Mouse (Mus musculus): ENCODE measurements at regions not wholly inside any gene's neighbourhood (a gene's known extent, or its start where the extent isn't known, plus 50 kb on each side); places are given as distances from the start of the nearest gene placed in this dataset.

- Histone ChIP-seq H3K4me1 (peaks cover 49% of the 10 kb centered on the region), H3K9me3 (replicated peaks) (no peaks in the 10 kb centered on the region), H3K27me3 (ENCODE audit: low read depth, poor library complexity, severe bottlenecking) (no peaks in the 10 kb centered on the region), H3K4me3 (no peak overlapping the region), H3K36me3 (no peaks in the 10 kb centered on the region), H3K27ac (no peak overlapping the region)
- 87% methylated on average over 2 of the region's 2 CpGs for WGBS
- no peak for DNase-seq (ENCODE audit: low spot score)
These were observed 58.3 kb upstream of the Ccdc39 start for GRCm38 (mm10) chr3:33902431-33902830.

GRCm38 (mm10) chr3:33903326-33903725 lies 59.2 kb upstream of the Ccdc39 start:
- H3K36me3 ChIP-seq, result no peaks in the 10 kb centered on the region
- H3K4me1 ChIP-seq, result peaks cover 58% of the 10 kb centered on the region
- DNase-seq (ENCODE audit: low spot score), result peak; percentile 50
- no peaks in the 10 kb centered on the region for H3K27me3 ChIP-seq (ENCODE audit: low read depth, poor library complexity, severe bottlenecking)
- no peaks in the 10 kb centered on the region for H3K9me3 ChIP-seq (replicated peaks)
- WGBS, result 67% methylated on average over 8 of the region's 8 CpGs
- peak overlapping the region; percentile 48; the same call in 1 of the 2 replicates for H3K27ac ChIP-seq
- no peak overlapping the region for H3K4me3 ChIP-seq

GRCm38 (mm10) chr3:33903816-33904215 lies 59.7 kb upstream of the Ccdc39 start:
- no peaks in the 10 kb centered on the region for H3K27me3 ChIP-seq (ENCODE audit: low read depth, poor library complexity, severe bottlenecking)
- WGBS, result 62% methylated on average over 4 of the region's 4 CpGs

GRCm38 (mm10) chr3:33904854-33905678 lies 61.0 kb upstream of the Ccdc39 start:
- DNase-seq (ENCODE audit: low spot score), result peak; percentile 47

More at GRCm38 (mm10) chr3:33903816-33904215, 59.7 kb upstream of the Ccdc39 start:
- peaks cover 62% of the 10 kb centered on the region for H3K4me1 ChIP-seq
- H3K9me3 ChIP-seq (replicated peaks), result no peaks in the 10 kb centered on the region
- H3K36me3 ChIP-seq, result no peaks in the 10 kb centered on the region
- peak overlapping the region; percentile 48 for H3K27ac ChIP-seq
- no peak for DNase-seq (ENCODE audit: low spot score)
- no peak overlapping the region for H3K4me3 ChIP-seq

GRCm38 (mm10) chr3:33905679-33906007 lies 61.5 kb upstream of the Ccdc39 start:
- peak overlapping the region; percentile 64 for H3K27ac ChIP-seq
- H3K4me1 ChIP-seq, result peaks cover 58% of the 10 kb centered on the region
- DNase-seq (ENCODE audit: low spot score), result no peak
- no peaks in the 10 kb centered on the region for H3K36me3 ChIP-seq
- H3K4me3 ChIP-seq, result 0 out of 2 replicates have a peak overlapping the region, but pooled peaks have one; percentile 13
- H3K27me3 ChIP-seq (ENCODE audit: low read depth, poor library complexity, severe bottlenecking), result no peaks in the 10 kb centered on the region
- 36% methylated on average over 5 of the region's 5 CpGs for WGBS
- no peaks in the 10 kb centered on the region for H3K9me3 ChIP-seq (replicated peaks)

More at GRCm38 (mm10) chr3:33904854-33905678, 61.0 kb upstream of the Ccdc39 start:
- H3K27ac ChIP-seq, result peak overlapping the region; percentile 64
- WGBS, result 53% methylated on average over 22 of the region's 22 CpGs
- H3K4me1 ChIP-seq, result peaks cover 63% of the 10 kb centered on the region
- no peaks in the 10 kb centered on the region for H3K36me3 ChIP-seq
- peak overlapping the region; percentile 13; the same call in 1 of the 2 replicates for H3K4me3 ChIP-seq
- H3K27me3 ChIP-seq (ENCODE audit: low read depth, poor library complexity, severe bottlenecking), result no peaks in the 10 kb centered on the region
- H3K9me3 ChIP-seq (replicated peaks), result no peaks in the 10 kb centered on the region

- 87% methylated on average over 8 of the region's 8 CpGs for WGBS
- Histone ChIP-seq H3K4me3 (no peak overlapping the region), H3K4me1 (peaks cover 57% of the 10 kb centered on the region), H3K27me3 (ENCODE audit: low read depth, poor library complexity, severe bottlenecking) (no peaks in the 10 kb centered on the region), H3K36me3 (no peaks in the 10 kb centered on the region), H3K27ac (no peak overlapping the region), H3K9me3 (replicated peaks) (no peaks in the 10 kb centered on the region)
- DNase-seq (ENCODE audit: low spot score), result no peak
These were observed 63.0 kb upstream of the Ccdc39 start for GRCm38 (mm10) chr3:33907061-33907460.

GRCm38 (mm10) chr3:33911559-33911958 lies 67.4 kb upstream of the Ccdc39 start:
- H3K27me3 ChIP-seq (ENCODE audit: low read depth, poor library complexity, severe bottlenecking), result no peaks in the 10 kb centered on the region
- H3K27ac ChIP-seq, result no peak overlapping the region

GRCm38 (mm10) chr3:33913470-33913869 lies 69.4 kb upstream of the Ccdc39 start:
- Histone ChIP-seq H3K4me3 (no peak overlapping the region), H3K27ac (no peak overlapping the region), H3K36me3 (no peaks in the 10 kb centered on the region), H3K9me3 (replicated peaks) (no peaks in the 10 kb centered on the region), H3K27me3 (ENCODE audit: low read depth, poor library complexity, severe bottlenecking) (no peaks in the 10 kb centered on the region), H3K4me1 (peaks cover 7% of the 10 kb centered on the region)
- DNase-seq (ENCODE audit: low spot score), result no peak
- 92% methylated on average over 5 of the region's 5 CpGs for WGBS

More at GRCm38 (mm10) chr3:33911559-33911958, 67.4 kb upstream of the Ccdc39 start:
- no peak for DNase-seq (ENCODE audit: low spot score)
- H3K4me1 ChIP-seq, result peaks cover 18% of the 10 kb centered on the region
- no peak overlapping the region for H3K4me3 ChIP-seq
- no peaks in the 10 kb centered on the region for H3K36me3 ChIP-seq
- H3K9me3 ChIP-seq (replicated peaks), result no peaks in the 10 kb centered on the region
- 85% methylated on average over 9 of the region's 9 CpGs for WGBS

GRCm38 (mm10) chr3:33914386-33914785 lies 70.3 kb upstream of the Ccdc39 start:
- Histone ChIP-seq H3K4me1 (no peaks in the 10 kb centered on the region), H3K9me3 (replicated peaks) (no peaks in the 10 kb centered on the region), H3K36me3 (no peaks in the 10 kb centered on the region), H3K4me3 (no peak overlapping the region), H3K27me3 (ENCODE audit: low read depth, poor library complexity, severe bottlenecking) (no peaks in the 10 kb centered on the region), H3K27ac (no peak overlapping the region)
- no peak for DNase-seq (ENCODE audit: low spot score)
- 54% methylated on average over 9 of the region's 9 CpGs for WGBS

- H3K4me1 ChIP-seq, result no peaks in the 10 kb centered on the region
- H3K4me3 ChIP-seq, result no peak overlapping the region
- DNase-seq (ENCODE audit: low spot score), result no peak
- no peaks in the 10 kb centered on the region for H3K9me3 ChIP-seq (replicated peaks)
- no peaks in the 10 kb centered on the region for H3K27me3 ChIP-seq (ENCODE audit: low read depth, poor library complexity, severe bottlenecking)
- no peak overlapping the region for H3K27ac ChIP-seq
- no peaks in the 10 kb centered on the region for H3K36me3 ChIP-seq
These were observed 71.7 kb upstream of the Ccdc39 start for GRCm38 (mm10) chr3:33915777-33916176.

GRCm38 (mm10) chr3:33916318-33916717 lies 72.2 kb upstream of the Ccdc39 start:
- Histone ChIP-seq H3K27me3 (ENCODE audit: low read depth, poor library complexity, severe bottlenecking) (no peaks in the 10 kb centered on the region), H3K27ac (no peak overlapping the region), H3K9me3 (replicated peaks) (no peaks in the 10 kb centered on the region), H3K36me3 (no peaks in the 10 kb centered on the region), H3K4me1 (no peaks in the 10 kb centered on the region), H3K4me3 (no peak overlapping the region)
- DNase-seq (ENCODE audit: low spot score), result no peak
- 91% methylated on average over 10 of the region's 10 CpGs for WGBS

GRCm38 (mm10) chr3:33916818-33917217 lies 72.7 kb upstream of the Ccdc39 start:
- Histone ChIP-seq H3K9me3 (replicated peaks) (no peaks in the 10 kb centered on the region), H3K4me1 (no peaks in the 10 kb centered on the region), H3K27ac (no peak overlapping the region), H3K4me3 (no peak overlapping the region), H3K27me3 (ENCODE audit: low read depth, poor library complexity, severe bottlenecking) (no peaks in the 10 kb centered on the region), H3K36me3 (no peaks in the 10 kb centered on the region)
- 95% methylated on average over 6 of the region's 6 CpGs for WGBS
- DNase-seq (ENCODE audit: low spot score), result no peak

GRCm38 (mm10) chr3:33918785-33919184 lies 74.7 kb upstream of the Ccdc39 start:
- Histone ChIP-seq H3K9me3 (replicated peaks) (no peaks in the 10 kb centered on the region), H3K27me3 (ENCODE audit: low read depth, poor library complexity, severe bottlenecking) (no peaks in the 10 kb centered on the region), H3K27ac (no peak overlapping the region), H3K4me1 (no peaks in the 10 kb centered on the region), H3K36me3 (no peaks in the 10 kb centered on the region), H3K4me3 (no peak overlapping the region)
- DNase-seq (ENCODE audit: low spot score), result peak; percentile 89
- 12% methylated on average over 10 of the region's 10 CpGs for WGBS
